Mouse (Mus musculus) left cerebral cortex, adult 8-10 months (tissue): Measurements from ENCODE around the gene Max. TPM values are rescaled to one million over a fixed set of nuclear protein-coding genes. Genes with fewer than 3 reads are reported as not detected.

ENCODE experiments used
- DNase-seq, 2 experiments: peaks; one replicate each; pipeline ENCODE4 v3.0.0; 2022; ENCODE audit warnings: low spot score in 2 of 2
- total RNA-seq, 4 experiments: library from RNA; stranded (reverse); gene quantifications; 2 replicates each; pipeline ENCODE4 v1.2.4; 2022

Gene Max
- total RNA-seq, result 10 to 100 TPM; 77.6 to 91.1 (median 82.8) TPM

- DNase-seq, result peak; percentile 96 to 100
These were observed at the start of gene Max for GRCm38 (mm10) chr12:76961932-76962891. Max (minus strand) TSS chr12:76962201.

DNA sequence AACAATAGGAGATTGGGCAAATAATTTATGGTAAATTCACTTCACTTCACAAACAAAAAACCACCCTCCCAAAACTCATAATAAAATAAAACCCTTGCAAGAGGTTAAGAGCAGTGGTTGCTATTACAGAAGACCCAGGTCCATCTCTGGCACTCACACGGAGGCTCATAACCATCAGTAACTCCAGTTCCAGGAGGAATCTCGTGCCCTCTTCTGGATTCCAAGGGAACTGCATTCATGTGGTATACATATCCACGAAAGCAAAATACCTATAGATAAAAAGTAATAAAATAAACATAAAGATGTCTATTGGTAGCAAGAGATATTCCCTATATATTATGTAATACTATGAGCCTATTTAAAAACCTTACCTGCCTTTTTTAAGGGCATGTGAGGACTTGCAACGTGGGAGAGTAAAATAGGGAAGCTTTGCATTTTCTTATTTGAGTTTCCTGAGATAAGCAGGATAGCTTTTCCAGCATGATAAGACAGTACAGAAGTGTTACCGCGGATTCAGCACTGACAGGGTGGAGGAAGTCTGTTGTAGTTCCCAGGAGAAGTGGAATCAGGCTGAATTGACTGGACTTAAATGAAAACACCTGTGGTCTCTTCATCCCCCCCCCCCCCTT, 49.2 kb upstream of the Max start:
- no peak for DNase-seq

- no peak for DNase-seq
These were observed 47.4 kb upstream of the Max start for GRCm38 (mm10) chr12:77009202-77010030.

DNA sequence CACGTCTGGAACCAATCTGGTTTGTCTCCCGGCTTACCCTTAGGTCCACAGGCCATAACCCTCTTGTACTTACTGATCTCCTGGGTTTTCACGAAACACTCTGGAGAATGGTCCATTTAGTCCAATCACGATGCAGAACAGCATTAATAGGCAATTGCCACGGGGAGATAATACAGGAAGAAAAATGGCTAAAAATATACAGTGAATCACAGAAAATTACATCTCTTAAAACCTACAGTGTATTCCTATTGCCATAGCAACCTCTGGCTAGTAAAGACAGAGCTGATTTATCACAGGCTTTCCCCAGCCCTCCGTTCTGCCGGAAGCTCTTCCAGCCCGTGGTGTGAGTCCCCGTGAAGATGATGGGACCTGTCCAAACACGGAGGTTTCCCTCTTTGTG, 42.9 kb upstream of the Max start:
- no peak for DNase-seq

GRCm38 (mm10) chr12:77002551-77003228, 40.7 kb upstream of the Max start:
- DNase-seq, result no peak

GRCm38 (mm10) chr12:77001312-77001711, 39.3 kb upstream of the Max start:
- no peak for DNase-seq

DNA sequence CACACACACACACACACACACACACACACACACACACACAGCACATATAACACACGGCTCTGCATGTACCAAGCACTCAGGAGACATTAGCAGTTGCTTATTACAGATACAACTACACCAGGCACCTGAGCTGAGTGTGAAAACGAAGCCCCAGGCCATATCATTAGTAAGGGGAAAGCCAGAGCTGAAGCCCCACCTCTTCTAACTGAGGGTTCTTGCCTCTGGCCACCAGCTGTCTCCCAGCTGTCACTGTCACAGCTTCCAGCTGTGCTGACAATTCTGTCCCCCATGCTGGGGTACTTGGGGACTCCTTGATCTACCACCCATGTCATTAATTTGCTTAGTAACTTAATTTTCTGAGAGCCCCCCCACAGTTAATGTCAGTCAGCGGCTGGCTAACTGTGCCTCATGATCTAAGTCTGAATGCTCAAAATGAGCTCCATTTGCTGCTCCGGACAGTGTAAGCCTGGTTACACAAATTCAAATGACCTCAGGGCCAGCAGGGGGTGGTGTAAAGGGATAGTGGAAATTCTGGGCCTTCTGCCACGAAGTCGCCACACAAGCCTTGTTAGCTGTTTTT, 38.8 kb upstream of the Max start:
- no peak for DNase-seq

DNA sequence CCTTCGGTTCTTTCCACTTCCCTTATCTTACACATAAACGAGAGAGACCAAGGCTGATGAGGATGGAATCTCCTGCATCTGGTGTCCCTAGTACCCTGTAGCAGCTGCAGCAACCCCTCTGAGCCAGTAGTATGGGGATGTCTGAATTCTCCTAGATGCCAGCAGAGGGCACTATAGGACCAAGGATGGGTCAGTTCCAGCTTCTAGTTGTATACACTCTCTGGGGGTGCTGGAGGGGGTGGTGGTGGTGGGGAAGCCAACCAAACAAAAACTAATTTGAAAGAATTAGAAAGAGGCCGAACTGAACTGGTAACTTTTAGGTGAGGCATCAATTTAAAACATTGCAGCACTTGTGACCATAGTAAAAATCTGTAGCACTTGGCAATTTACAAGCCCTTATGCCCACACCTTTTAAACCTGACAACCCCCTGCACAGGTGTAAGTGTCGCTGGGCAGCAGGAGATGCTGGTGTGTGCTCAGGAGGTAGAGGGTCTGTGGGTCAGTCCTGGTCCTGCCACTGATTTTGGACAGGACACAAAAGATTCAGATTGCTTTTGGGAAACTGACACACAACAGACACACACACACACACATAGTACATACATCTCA, 38.2 kb upstream of the Max start:
- DNase-seq, result no peak

GRCm38 (mm10) chr12:76994766-76995165, 32.8 kb upstream of the Max start:
- no peak for DNase-seq

DNA sequence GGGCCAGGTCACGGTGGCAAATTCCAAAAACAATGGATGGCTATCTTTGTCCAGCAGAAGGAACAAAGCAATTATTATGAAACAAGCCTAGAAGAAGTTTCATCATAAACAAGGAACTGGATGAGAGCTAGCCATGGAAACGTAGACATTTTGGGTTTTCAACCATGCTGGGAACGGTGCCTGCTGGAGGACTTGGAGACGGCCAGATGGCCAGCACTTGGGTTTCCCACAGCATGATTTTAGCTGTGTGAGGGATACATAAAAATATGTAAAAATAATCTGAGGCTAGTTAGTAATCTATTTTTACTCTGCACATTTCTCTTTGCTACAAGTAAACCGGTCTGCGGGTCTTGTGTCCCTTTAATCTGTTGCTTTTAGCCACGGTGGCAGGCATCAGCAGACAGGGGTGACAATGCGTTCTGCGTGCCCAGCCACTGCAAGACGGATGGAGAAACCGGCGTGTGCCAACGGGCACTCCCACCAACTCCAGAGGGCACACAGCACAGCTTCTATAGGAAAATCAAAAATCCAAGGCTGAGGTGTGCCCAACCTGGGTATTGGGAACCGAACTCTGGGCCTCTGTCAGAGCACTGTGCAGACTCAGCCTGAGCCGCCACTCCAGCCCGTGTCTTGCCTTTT, 31.0 kb upstream of the Max start:
- peak in 1 of 2 experiments; percentile 69 for DNase-seq

GRCm38 (mm10) chr12:76982818-76983471, 20.9 kb upstream of the Max start:
- DNase-seq, result no peak

- DNase-seq, result no peak
These were observed 17.5 kb upstream of the Max start for GRCm38 (mm10) chr12:76979530-76979929.

GRCm38 (mm10) chr12:76972669-76973068, 10.7 kb upstream of the Max start:
- DNase-seq, result no peak

DNA sequence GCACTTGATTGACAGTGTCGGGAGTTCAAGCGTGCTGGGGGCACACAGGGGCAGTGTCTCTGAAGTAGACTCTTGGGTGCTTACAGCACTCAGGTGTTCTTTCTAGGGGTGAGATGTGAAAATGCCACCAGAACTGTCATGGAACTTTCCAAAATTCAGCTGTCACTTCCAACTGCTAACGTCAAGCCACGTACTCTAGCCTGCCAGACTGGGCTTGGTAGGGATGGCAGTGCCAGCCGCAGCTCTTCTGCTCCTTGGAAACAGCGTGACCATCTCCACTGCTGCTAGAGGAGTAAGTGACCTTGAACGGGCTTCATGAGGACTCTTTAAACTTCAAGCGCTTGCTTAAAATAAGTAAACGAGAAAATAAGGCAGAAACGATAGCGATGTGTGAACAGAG, 10.2 kb upstream of the Max start:
- no peak for DNase-seq

DNA sequence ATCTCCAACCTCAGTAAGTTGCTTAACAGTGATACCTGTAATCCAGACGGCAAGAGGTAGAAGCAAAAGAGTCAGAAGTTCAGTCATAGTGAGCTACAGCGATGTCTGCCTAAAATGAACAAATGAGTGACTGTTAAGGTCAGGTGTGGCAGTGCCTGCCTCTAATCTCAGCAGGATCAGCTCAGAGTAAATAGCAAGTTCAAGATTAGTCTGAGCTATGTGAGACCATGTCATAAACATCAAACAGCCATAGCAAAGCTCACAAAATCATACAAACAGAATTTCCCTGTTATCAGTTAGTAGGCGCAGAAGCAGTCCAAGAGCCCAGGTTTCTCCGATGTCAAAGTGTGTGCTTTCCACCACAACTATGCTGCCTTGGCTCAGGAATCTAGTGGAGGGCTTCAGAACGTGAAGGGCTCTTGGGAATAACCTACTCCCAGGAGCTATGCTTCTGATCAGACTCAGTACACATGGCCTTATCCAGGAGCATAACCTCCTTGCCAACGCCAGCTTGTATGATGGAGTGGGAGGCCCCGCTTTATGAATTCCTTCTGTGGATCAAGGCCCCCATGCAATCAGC, 9.7 kb upstream of the Max start:
- no peak for DNase-seq

- no peak for DNase-seq
These were observed 3.9 kb upstream of the Max start for GRCm38 (mm10) chr12:76965876-76966275.

DNA sequence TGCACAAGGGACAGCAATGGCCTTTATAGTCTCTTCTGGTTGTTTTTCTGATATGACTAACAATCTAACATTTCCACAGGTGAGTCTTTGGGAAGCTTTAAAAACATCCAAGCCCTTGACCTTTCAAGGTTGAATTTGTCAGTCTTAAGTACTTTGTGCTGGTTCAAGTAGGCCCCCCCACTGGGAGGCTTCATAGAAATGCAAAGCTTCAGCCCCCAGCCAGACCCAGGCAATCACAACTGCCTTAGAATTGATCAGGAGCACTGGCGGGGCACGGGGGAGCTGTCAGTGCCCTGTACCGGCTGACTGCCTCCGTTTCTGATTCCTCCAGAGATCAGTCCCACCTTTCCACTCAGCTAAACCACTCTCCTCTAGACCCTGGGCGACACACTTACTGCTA, 3.1 kb upstream of the Max start:
- DNase-seq, result no peak

GRCm38 (mm10) chr12:76961052-76961931, 709 bp downstream of the Max start:
- DNase-seq, result peak in 1 of 2 experiments; percentile 28
